Mouse (Mus musculus) urinary bladder, postnatal 25 days (tissue): ENCODE results near the gene Gm20737.
"Not testable (repeated sequence)": the region's sequence is repeated elsewhere in the genome, so short reads cannot be mapped to it uniquely, and the experiment has no call there.

Experiments used
- DNase-seq: peaks from one replicate; pipeline ENCODE4 v3.0.0; 2022; ENCODE audit warnings: low spot score

The Gm20737 gene

DNA sequence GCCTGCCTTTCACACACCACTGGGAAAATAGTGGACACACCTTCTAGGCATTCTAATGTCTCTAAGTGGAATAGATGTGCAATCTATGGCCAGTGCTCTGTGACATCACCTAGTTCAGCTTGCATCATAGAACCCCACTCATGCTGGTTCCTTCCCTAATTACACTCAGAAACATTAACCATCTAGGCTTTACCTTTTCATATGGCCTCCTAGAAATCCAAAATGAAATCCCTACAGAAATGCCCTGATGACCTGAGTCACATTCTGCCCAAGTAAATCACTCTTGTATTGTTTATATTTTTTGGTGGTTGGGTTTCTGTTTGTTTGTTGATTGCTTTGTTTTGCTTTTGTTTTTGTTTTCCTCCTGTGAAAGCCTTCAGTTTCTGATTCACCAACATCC lies at the start of gene Gm20737:
TSS of gene Gm20737 (minus strand) at position 101 of the 400 bp plus-strand sequence.
- DNase-seq = not testable (repeated sequence)

DNA sequence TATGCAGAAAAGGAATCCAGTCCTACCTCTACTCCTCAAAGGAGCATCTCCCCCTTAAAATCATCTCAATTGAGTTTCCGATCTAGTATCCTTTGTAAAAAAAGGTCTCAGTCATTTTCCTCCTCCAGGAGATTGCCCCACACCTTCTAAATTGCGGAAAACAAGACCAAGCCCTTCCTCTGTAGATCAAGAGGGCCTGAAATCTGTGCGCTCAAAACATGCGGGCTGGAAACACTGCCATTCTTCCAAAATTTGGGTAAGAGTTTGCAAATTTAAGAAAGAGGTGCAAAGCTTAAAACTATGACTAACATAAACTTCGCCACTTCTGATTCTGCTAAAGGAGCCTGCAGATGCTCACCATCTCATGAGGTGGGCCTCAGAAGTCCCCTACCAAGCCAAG lies 17.3 kb upstream of the Gm20737 start, which contains the start of gene Gm21775:
TSS of gene Gm21775 (plus strand) at position 301 of the 400 bp plus-strand sequence.
- DNase-seq = not testable (repeated sequence)
